Mouse (Mus musculus) limb, embryonic 10.5 days (tissue): ENCODE data around the gene Vtn. TPM values are rescaled to one million over a fixed set of nuclear protein-coding genes. Genes with fewer than 3 reads are reported as not detected.

ENCODE experiments used
- DNase-seq: peaks from one replicate; pipeline ENCODE4 v3.0.0-alpha.2; 2017; ENCODE audit warnings: low spot score
- H3K27ac ChIP-seq: fragments of 300-500 bp; sonication (generic); 2 replicates; pipeline ENCODE4 v1.5.1; 2016; ENCODE audit warnings: mild to moderate bottlenecking
- H3K27me3 ChIP-seq: fragments of 300-500 bp; sonication (generic); 2 replicates; pipeline ENCODE4 v1.6.1; 2016; ENCODE audit warnings: low read depth, mild to moderate bottlenecking; ENCODE audit not compliant: poor library complexity, severe bottlenecking
- H3K36me3 ChIP-seq: fragments of 300-500 bp; sonication (generic); 2 replicates; pipeline ENCODE4 v1.6.1; 2016; ENCODE audit warnings: mild to moderate bottlenecking, moderate library complexity
- H3K4me1 ChIP-seq: fragments of 300-500 bp; sonication (generic); 2 replicates; pipeline ENCODE4 v1.6.1; 2016
- H3K4me3 ChIP-seq: fragments of 300-500 bp; sonication (generic); 2 replicates; pipeline ENCODE4 v1.5.1; 2016; ENCODE audit warnings: mild to moderate bottlenecking, moderate library complexity
- H3K9me3 ChIP-seq: fragments of 300-500 bp; sonication (generic); replicated peaks from 2 replicates; pipeline ENCODE4 v1.6.1; 2016; ENCODE audit warnings: mild to moderate bottlenecking
- WGBS: fragments of 180-500 bp; shearing (Covaris S2); methylation state at CpG from one replicate; pipeline ENCODE4 v1.1.7; 2016; 5-methylcytosine and 5-hydroxymethylcytosine counted together
- polyA plus RNA-seq: library from polyadenylated mRNA; unstranded; fragments of >200 nt; fragmentation: Nextera tagmentation; extraction: Ambion mirVana; gene quantifications from 2 replicates; pipeline ENCODE4 v1.2.1, GENCODE M21; 2016

The Vtn gene
- 0.11 TPM in 1 of 2 replicates, not detected in the other for polyA plus RNA-seq

DNA sequence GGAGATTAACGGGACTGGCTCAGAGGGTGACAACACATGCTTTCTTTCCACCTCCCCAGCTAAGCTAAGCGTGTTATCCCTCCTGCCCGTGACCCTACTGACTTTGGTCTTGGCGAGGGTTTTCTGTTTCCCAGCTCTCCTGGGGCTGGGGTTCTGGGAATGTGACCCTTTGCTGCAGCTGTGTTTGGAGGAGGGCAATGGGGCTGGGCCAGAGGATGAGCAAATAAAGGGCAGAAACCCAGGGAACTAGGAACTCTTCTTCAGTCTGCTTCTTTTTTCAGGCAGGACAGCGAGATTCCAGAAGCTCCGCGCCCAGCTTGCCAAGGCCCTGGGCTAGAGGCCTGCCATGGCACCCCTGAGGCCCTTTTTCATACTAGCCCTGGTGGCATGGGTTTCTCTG is at the start of gene Vtn:
Gene Vtn, plus strand, starts transcription at position 88 of the 400 bp plus-strand sequence.
- Histone ChIP-seq H3K9me3 (no peaks in the 10 kb centered on the region), H3K36me3 (no peaks in the 10 kb centered on the region), H3K4me3 (peak within 1 kb of the TSS; percentile 76), H3K4me1 (peaks cover 16% of the 10 kb centered on the region), H3K27ac (peak within 1 kb of the TSS; percentile 53; the same call in 1 of the 2 replicates), H3K27me3 (peaks cover 72% of the 10 kb centered on the region)
- DNase-seq, result no peak
- 59% methylated on average over 7 of the region's 7 CpGs for WGBS

DNA sequence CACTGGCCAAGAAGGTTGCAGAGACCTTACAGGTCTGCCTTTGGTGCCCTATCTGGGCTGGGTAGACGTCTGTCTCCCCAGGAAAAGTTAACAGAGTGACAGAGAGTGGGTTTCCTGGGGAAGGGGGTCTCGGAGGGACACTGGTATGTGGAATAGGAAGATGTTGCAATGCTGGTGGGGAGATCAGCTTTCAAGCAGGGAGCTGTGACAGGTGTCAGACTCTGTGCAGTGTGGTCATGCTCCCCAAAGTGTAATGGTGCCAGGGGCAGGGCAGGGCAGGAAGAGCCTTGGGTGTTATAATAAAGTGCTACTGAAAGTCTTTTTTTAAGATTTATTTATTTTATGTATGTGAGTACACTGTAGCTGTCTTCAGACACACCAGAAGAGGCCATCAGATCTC is 48.6 kb upstream of the Vtn start:
- Histone ChIP-seq H3K27me3 (no peaks in the 10 kb centered on the region), H3K9me3 (no peaks in the 10 kb centered on the region), H3K27ac (no peak overlapping the region), H3K36me3 (no peaks in the 10 kb centered on the region), H3K4me3 (no peak overlapping the region), H3K4me1 (no peaks in the 10 kb centered on the region)
- DNase-seq, result no peak
- WGBS, result 62% methylated on average over 2 of the region's 2 CpGs

DNA sequence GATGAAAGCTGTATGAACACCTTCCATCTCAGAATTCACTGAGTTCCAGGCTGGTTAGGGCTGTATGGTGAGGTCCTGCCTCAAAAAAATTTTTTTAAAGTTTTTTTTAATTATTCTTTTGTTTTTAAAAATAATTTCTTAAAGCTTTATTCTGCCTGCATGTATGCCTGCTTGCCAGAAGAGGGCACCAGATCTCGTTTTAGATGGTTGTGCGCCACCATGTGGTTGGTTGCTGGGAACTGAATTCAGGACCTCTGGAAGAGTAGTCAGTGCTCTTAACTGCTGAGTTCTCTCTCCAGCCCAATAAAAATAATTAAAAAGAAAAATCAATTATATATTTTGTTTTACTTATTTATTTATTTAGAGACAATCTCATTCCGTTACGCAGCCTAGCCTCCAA is 45.2 kb upstream of the Vtn start:
- no peak overlapping the region for H3K27ac ChIP-seq
- H3K4me3 ChIP-seq, result no peak overlapping the region
- WGBS, result 16% methylated on average over 4 of the region's 4 CpGs
- H3K36me3 ChIP-seq, result no peaks in the 10 kb centered on the region
- peak; percentile 71 for DNase-seq
- H3K27me3 ChIP-seq, result no peaks in the 10 kb centered on the region
- H3K9me3 ChIP-seq, result no peaks in the 10 kb centered on the region
- H3K4me1 ChIP-seq, result peaks cover 3% of the 10 kb centered on the region; the same call in 1 of the 2 replicates

DNA sequence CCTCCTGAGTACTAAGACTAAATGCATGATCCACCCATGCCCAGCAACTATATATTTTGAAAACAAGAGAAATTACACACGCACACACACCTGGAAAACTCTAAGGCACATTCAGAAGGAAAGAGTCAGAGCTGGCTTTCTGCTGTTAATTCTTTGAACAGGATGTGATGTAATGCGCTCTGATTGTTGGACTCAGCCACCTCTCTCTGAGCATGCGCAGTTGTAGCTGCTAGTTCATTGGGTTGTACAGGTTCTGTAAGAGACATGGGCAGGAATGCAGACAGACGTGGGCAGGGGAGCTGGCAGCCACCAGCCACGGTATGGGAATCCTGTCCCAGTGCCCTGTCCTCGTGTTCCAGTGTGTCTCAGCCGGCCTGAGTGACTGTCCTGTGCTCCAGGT is 44.6 kb upstream of the Vtn start:
- no peak for DNase-seq
- Histone ChIP-seq H3K4me1 (peaks cover 3% of the 10 kb centered on the region; the same call in 1 of the 2 replicates), H3K27me3 (no peaks in the 10 kb centered on the region), H3K9me3 (no peaks in the 10 kb centered on the region), H3K4me3 (no peak overlapping the region), H3K27ac (no peak overlapping the region), H3K36me3 (no peaks in the 10 kb centered on the region)
- WGBS, result 72% methylated on average over 7 of the region's 7 CpGs

DNA sequence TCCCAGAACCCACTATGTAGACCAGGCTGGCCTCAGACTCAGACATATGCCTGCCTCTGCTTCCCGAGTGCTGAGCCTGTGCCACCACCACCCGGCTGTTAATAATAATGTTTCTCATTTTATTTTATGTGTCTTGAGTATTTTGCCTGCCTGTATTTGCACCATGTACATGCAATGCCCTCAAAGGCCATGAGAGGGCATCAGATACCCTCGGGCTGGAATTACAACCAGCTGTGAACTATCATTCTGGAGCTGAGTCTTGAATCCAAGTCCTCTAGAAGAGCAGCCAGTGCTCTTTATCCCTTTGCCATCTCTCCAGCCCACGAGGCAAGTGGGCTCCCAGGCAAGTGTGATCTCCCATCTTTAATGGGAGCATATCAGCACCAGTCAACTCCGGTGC is 43.6 kb upstream of the Vtn start:
- peaks cover 3% of the 10 kb centered on the region; the same call in 1 of the 2 replicates for H3K4me1 ChIP-seq
- no peaks in the 10 kb centered on the region for H3K36me3 ChIP-seq
- no peaks in the 10 kb centered on the region for H3K27me3 ChIP-seq
- H3K4me3 ChIP-seq, result no peak overlapping the region
- no peak overlapping the region for H3K27ac ChIP-seq
- no peaks in the 10 kb centered on the region for H3K9me3 ChIP-seq
- peak; percentile 44 for DNase-seq
- WGBS, result 51% methylated on average over 5 of the region's 5 CpGs

DNA sequence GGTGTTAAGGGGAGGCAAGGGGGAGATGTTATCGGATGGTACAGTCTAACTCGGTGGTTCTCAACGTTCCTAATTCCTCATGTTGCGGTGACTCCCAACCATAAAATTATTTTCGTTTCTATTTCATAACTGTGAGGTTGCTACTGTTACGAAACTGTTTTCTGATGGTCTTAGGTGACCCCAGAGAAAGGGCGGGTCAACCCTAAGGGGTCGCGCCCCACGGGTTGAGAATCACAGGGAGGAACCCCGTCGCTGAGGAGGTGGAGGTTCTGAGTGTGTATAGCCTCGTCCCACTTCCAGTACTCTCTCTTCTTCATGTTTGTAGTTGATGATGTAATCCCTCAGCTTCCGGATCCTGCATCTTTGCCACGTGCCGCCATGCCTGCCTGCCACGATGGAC is 40.2 kb upstream of the Vtn start:
- Histone ChIP-seq H3K4me3 (no peak overlapping the region), H3K27me3 (no peaks in the 10 kb centered on the region), H3K4me1 (peaks cover 13% of the 10 kb centered on the region), H3K9me3 (no peaks in the 10 kb centered on the region), H3K27ac (no peak overlapping the region), H3K36me3 (no peaks in the 10 kb centered on the region)
- DNase-seq, result no peak
- 86% methylated on average over 17 of the region's 17 CpGs for WGBS

DNA sequence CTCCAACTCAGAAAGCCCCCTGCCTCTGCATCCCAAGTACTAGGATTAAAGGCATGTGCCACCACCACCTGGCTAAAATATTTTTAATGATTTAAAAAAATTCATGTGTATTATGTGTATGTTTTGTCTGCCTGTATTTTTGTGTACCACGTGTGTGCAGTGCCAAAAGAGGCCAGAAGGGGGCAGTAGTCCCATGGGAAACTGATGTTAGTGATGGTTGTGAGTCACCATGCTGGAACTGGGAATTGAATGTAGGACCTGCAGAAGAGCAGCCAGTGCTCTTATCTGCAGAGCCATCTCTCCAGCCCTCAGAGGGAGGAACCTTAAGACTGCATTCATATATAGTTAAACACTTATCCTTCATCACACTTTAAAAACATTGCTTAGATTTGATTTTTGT is 37.0 kb upstream of the Vtn start:
- no peaks in the 10 kb centered on the region for H3K9me3 ChIP-seq
- H3K4me1 ChIP-seq, result peaks cover 34% of the 10 kb centered on the region
- H3K36me3 ChIP-seq, result no peaks in the 10 kb centered on the region
- H3K27me3 ChIP-seq, result no peaks in the 10 kb centered on the region
- no peak overlapping the region for H3K4me3 ChIP-seq
- DNase-seq, result no peak
- no peak overlapping the region for H3K27ac ChIP-seq
- 66% methylated on average over 1 of the region's 1 CpGs for WGBS

DNA sequence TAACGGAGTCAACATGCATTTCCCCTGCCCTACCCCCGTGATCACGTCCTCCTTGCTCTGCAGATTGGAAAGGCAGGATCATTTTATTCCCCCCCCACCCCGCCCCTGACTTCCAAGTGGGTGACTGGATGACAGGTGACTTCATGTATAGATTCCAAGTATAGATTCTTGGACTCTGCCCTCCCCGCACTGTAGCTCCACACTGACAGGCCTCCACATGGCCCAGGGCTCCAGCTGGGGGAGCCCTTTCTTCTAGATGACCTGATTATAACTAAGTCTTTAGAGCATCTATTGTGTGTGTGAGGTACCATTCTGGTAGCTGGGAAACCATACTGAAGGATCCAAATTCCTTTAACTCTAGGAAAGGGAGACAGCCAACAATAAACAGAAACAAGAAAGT is 36.2 kb upstream of the Vtn start:
- DNase-seq, result no peak
- Histone ChIP-seq H3K4me3 (no peak overlapping the region), H3K36me3 (no peaks in the 10 kb centered on the region), H3K9me3 (no peaks in the 10 kb centered on the region), H3K4me1 (peaks cover 36% of the 10 kb centered on the region), H3K27ac (no peak overlapping the region), H3K27me3 (no peaks in the 10 kb centered on the region)
- WGBS, result 75% methylated on average over 5 of the region's 5 CpGs

DNA sequence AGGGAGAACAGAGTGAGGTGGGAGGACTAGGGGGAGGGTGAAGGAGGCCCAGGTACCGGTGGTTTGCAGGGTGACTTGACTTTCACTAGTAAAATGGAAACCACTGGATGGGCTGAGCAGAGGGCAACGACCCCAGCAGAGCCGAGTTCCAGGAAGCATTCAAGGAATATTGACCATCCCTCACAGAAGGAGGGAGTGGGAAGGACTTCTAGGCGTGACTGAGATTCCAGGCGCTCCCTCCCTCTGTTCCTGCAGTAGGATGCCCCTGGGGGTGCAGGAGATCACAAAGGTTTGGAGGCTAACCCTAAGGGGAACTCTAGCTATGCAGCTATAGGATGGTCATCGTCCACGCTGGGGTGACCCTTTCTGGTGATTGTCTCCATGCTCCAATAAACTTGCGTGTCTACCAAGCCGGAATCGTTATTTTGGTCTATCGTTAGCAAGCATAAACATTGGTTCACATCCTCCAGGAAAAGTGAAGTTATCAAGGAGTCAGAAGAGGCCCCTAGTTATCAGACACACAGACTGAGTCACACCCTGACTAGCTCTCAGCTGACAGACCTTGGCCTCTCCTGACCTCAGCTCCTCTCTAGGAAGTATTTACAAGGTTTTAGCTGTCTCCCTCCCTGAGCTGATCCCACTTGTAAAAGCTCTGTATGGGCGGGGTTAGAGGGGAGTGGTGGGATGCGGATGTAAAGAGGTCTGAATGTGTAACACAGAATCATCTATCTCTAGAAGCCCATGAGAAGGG is 35.4 kb upstream of the Vtn start:
- H3K4me1 ChIP-seq, result peaks cover 36% of the 10 kb centered on the region
- 62% methylated on average over 13 of the region's 13 CpGs for WGBS
- no peaks in the 10 kb centered on the region for H3K9me3 ChIP-seq
- H3K36me3 ChIP-seq, result no peaks in the 10 kb centered on the region
- H3K4me3 ChIP-seq, result no peak overlapping the region
- no peaks in the 10 kb centered on the region for H3K27me3 ChIP-seq
- H3K27ac ChIP-seq, result no peak overlapping the region
- DNase-seq, result no peak

DNA sequence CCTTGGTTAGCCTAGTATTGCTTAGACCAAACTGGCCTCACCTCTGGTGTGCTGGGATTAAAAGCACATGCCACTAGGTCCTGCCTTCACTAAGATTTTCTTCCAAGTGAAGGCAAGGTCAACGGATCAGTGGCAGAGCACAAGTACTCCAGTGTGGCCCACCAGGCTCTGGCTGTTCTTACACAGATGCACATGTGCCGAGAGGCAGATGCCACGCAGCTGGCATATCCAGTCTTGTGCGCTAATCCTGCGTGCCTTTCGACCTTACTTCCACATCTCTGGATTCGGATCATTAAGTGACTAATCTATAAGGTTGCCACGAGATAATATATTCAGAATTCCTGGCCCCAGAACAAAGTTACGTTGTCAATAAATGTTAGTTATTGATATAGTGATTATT is 33.8 kb upstream of the Vtn start:
- Histone ChIP-seq H3K4me3 (peak overlapping the region; percentile 71), H3K4me1 (peaks cover 36% of the 10 kb centered on the region), H3K36me3 (no peaks in the 10 kb centered on the region), H3K27me3 (no peaks in the 10 kb centered on the region), H3K27ac (peak overlapping the region; percentile 93), H3K9me3 (no peaks in the 10 kb centered on the region)
- WGBS, result 54% methylated on average over 9 of the region's 9 CpGs
- DNase-seq, result no peak

DNA sequence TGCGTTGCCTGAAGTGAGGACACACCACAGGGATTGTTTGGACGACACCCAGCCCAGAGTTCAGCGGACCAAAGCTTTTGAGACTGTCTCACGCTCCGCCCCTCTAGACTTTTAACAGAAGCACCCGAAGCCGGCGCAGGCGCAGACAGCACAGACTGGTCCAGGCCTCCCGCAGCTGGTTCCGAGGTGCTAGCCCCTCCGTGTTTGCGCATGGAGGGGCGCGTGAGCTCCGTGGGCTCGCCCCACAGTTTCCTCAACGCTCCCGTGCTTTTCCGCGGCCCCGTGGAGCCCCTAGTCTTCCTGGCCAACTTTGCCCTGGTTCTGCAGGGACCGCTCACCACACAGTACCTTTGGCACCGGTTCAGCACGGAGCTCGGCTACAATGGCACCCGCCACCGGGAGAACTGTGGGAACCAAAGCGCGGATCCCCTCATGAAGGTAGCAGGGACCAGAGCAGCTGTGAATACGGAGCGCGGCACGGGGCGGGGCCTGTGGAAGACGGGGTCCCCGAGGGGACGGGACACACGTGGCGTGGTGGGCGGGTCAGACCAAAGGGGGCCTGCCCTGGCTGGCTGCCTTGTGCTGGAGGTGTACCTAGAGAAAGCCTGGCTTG is 33.2 kb upstream of the Vtn start, which contains the start of gene Slc46a1:
Gene Slc46a1, plus strand, starts transcription at position 130 of the 613 bp plus-strand sequence.
- peak within 1 kb of the TSS; percentile 93 for H3K27ac ChIP-seq
- H3K36me3 ChIP-seq, result no peaks in the 10 kb centered on the region
- H3K27me3 ChIP-seq, result no peaks in the 10 kb centered on the region
- DNase-seq, result peak; percentile 90
- peaks cover 36% of the 10 kb centered on the region for H3K4me1 ChIP-seq
- peak within 1 kb of the TSS; percentile 71 for H3K4me3 ChIP-seq
- under 1% methylated on average over 41 of the region's 41 CpGs for WGBS
- H3K9me3 ChIP-seq, result no peaks in the 10 kb centered on the region

DNA sequence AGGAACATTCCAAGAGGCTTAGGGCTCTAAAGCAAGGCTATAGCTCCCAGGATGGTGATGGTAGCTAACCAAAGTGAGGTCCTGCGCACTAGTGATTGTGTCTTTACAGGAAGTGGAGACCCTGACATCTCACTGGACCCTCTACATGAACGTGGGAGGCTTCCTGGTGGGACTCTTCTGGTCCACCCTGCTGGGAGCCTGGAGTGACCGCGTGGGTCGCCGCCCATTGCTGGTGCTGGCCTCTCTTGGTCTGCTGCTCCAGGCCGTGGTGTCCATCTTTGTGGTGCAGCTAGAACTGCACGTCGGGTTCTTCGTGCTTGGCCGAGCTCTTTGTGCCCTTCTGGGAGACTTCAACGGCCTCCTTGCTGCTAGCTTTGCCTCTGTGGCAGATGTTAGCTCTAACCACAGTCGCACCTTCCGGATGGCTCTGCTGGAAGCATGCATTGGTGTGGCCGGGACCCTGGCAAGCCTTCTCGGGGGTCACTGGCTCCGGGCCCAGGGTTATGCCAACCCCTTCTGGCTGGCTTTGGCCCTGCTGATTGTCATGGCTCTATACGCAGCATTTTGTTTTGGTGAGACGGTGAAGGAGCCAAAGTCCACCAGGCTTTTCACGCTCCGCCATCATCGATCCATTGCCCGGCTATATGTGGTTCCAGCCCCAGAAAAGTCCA is 32.5 kb upstream of the Vtn start:
- H3K36me3 ChIP-seq, result peaks cover 3% of the 10 kb centered on the region; the same call in 1 of the 2 replicates
- peak overlapping the region; percentile 93 for H3K27ac ChIP-seq
- 75% methylated on average over 23 of the region's 23 CpGs for WGBS
- H3K4me1 ChIP-seq, result peaks cover 36% of the 10 kb centered on the region
- no peaks in the 10 kb centered on the region for H3K27me3 ChIP-seq
- H3K4me3 ChIP-seq, result peak overlapping the region; percentile 71
- peak; percentile 44 for DNase-seq
- H3K9me3 ChIP-seq, result no peaks in the 10 kb centered on the region

DNA sequence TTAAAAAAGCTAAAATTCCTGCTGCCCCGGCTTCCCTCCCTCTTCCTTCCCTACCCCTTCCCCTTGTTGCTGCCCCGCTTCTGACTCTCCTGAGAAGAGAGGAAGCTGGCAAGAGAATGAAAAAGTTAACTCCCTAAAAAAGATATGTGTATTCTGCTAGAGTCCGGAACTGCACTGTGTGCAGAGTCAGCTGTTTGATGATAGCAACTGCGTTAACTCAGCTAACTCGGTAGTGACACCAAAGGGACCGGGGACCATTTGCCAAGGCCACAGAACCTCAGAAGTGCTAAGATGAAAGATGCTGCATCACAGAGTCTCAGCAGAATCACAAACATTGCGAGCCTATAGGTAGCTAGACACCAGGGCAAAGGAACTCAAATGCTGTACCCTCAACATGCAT is 31.4 kb upstream of the Vtn start:
- Histone ChIP-seq H3K27me3 (no peaks in the 10 kb centered on the region), H3K36me3 (peaks cover 6% of the 10 kb centered on the region; the same call in 1 of the 2 replicates), H3K9me3 (no peaks in the 10 kb centered on the region), H3K4me1 (peaks cover 36% of the 10 kb centered on the region), H3K27ac (no peak overlapping the region), H3K4me3 (no peak overlapping the region)
- DNase-seq, result no peak
- WGBS, result 81% methylated on average over 7 of the region's 7 CpGs
